Mouse (Mus musculus): ENCODE measurements around the gene Ncstn. TPM values are rescaled to one million over a fixed set of nuclear protein-coding genes. Genes with fewer than 3 reads are reported as not detected.

Ncstn gene
- polyA plus RNA-seq, 1 experiment from 2014 or later = 85.6 TPM

GRCm38 (mm10) chr1:172070227-172070626, 12.4 kb downstream of the Ncstn start:
- no peak for DNase-seq (ENCODE audit: low spot score)
- H3K27ac ChIP-seq (replicated peaks; ENCODE audit: low read depth, low read length) = no peak overlapping the region
- no peak for ATAC-seq (replicated peaks; ENCODE audit: insufficient number of reproducible peaks, low FRiP score, low TSS enrichment, low read depth)
- H3K9ac ChIP-seq (replicated peaks; ENCODE audit: low read length) = no peak overlapping the region
- 66% methylated on average over 6 of the region's 6 CpGs for WGBS
- H3K4me3 ChIP-seq (ENCODE audit: low read depth, low read length) = no peak overlapping the region
- no peaks in the 10 kb centered on the region for H3K4me1 ChIP-seq (ENCODE audit: control insufficient read depth, insufficient read depth, low read length)
- H3K27me3 ChIP-seq (ENCODE audit: control insufficient read depth, insufficient read depth, low read length) = no peaks in the 10 kb centered on the region
- no peaks in the 10 kb centered on the region for H3K9me3 ChIP-seq (replicated peaks; ENCODE audit: control insufficient read depth, low read length)
- H3K4me2 ChIP-seq (ENCODE audit: low read depth, low read length) = no peak overlapping the region
- H3K36me3 ChIP-seq (replicated peaks; ENCODE audit: control insufficient read depth, insufficient read depth, low read depth, low read length) = peaks cover 27% of the 10 kb centered on the region

GRCm38 (mm10) chr1:172064613-172065141, 17.9 kb downstream of the Ncstn start:
- Histone ChIP-seq H3K4me3 (ENCODE audit: low read depth, low read length) (no peak overlapping the region), H3K9me3 (replicated peaks; ENCODE audit: control insufficient read depth, low read length) (no peaks in the 10 kb centered on the region), H3K27me3 (ENCODE audit: control insufficient read depth, insufficient read depth, low read length) (no peaks in the 10 kb centered on the region), H3K27ac (replicated peaks; ENCODE audit: low read depth, low read length) (no peak overlapping the region), H3K4me1 (ENCODE audit: control insufficient read depth, insufficient read depth, low read length) (no peaks in the 10 kb centered on the region), H3K4me2 (ENCODE audit: low read depth, low read length) (no peak overlapping the region), H3K36me3 (replicated peaks; ENCODE audit: control insufficient read depth, insufficient read depth, low read depth, low read length) (peaks cover 14% of the 10 kb centered on the region), H3K9ac (replicated peaks; ENCODE audit: low read length) (no peak overlapping the region)
- DNase-seq (ENCODE audit: low spot score) = no peak
- WGBS = 75% methylated on average over 13 of the region's 13 CpGs
- no peak; the same call in 1 of the 2 replicates for ATAC-seq (replicated peaks; ENCODE audit: insufficient number of reproducible peaks, low FRiP score, low TSS enrichment, low read depth)

- peaks cover 12% of the 10 kb centered on the region for H3K36me3 ChIP-seq (replicated peaks; ENCODE audit: control insufficient read depth, insufficient read depth, low read depth, low read length)
- H3K27me3 ChIP-seq (ENCODE audit: control insufficient read depth, insufficient read depth, low read length) = no peaks in the 10 kb centered on the region
- H3K4me2 ChIP-seq (ENCODE audit: low read depth, low read length) = no peak overlapping the region
- DNase-seq (ENCODE audit: low spot score) = no peak
- WGBS = 63% methylated on average over 4 of the region's 4 CpGs
- no peaks in the 10 kb centered on the region for H3K4me1 ChIP-seq (ENCODE audit: control insufficient read depth, insufficient read depth, low read length)
- no peak overlapping the region for H3K9ac ChIP-seq (replicated peaks; ENCODE audit: low read length)
- H3K4me3 ChIP-seq (ENCODE audit: low read depth, low read length) = no peak overlapping the region
- H3K9me3 ChIP-seq (replicated peaks; ENCODE audit: control insufficient read depth, low read length) = no peaks in the 10 kb centered on the region
- no peak for ATAC-seq (replicated peaks; ENCODE audit: insufficient number of reproducible peaks, low FRiP score, low TSS enrichment, low read depth)
- H3K27ac ChIP-seq (replicated peaks; ENCODE audit: low read depth, low read length) = no peak overlapping the region
Measured at GRCm38 (mm10) chr1:172063291-172064023, 19.1 kb downstream of the Ncstn start.

- Histone ChIP-seq H3K27me3 (ENCODE audit: control insufficient read depth, insufficient read depth, low read length) (no peaks in the 10 kb centered on the region), H3K4me1 (ENCODE audit: control insufficient read depth, insufficient read depth, low read length) (no peaks in the 10 kb centered on the region), H3K9me3 (replicated peaks; ENCODE audit: control insufficient read depth, low read length) (no peaks in the 10 kb centered on the region), H3K9ac (replicated peaks; ENCODE audit: low read length) (no peak overlapping the region), H3K36me3 (replicated peaks; ENCODE audit: control insufficient read depth, insufficient read depth, low read depth, low read length) (peaks cover 6% of the 10 kb centered on the region), H3K4me2 (ENCODE audit: low read depth, low read length) (no peak overlapping the region), H3K4me3 (ENCODE audit: low read depth, low read length) (no peak overlapping the region), H3K27ac (replicated peaks; ENCODE audit: low read depth, low read length) (no peak overlapping the region)
- 80% methylated on average over 2 of the region's 2 CpGs for WGBS
- ATAC-seq (replicated peaks; ENCODE audit: insufficient number of reproducible peaks, low FRiP score, low TSS enrichment, low read depth) (no peak), DNase-seq (ENCODE audit: low spot score) (no peak)
Measured at GRCm38 (mm10) chr1:172062101-172062500, 20.5 kb downstream of the Ncstn start.

- H3K36me3 ChIP-seq (replicated peaks; ENCODE audit: control insufficient read depth, insufficient read depth, low read depth, low read length) = peaks cover 2% of the 10 kb centered on the region; the same call in 1 of the 2 replicates
- H3K4me1 ChIP-seq (ENCODE audit: control insufficient read depth, insufficient read depth, low read length) = no peaks in the 10 kb centered on the region
- peak overlapping the region; percentile 20; the same call in 1 of the 2 replicates for H3K27ac ChIP-seq (replicated peaks; ENCODE audit: low read depth, low read length)
- no peaks in the 10 kb centered on the region for H3K9me3 ChIP-seq (replicated peaks; ENCODE audit: control insufficient read depth, low read length)
- H3K27me3 ChIP-seq (ENCODE audit: control insufficient read depth, insufficient read depth, low read length) = peaks cover 4% of the 10 kb centered on the region
- H3K4me3 ChIP-seq (ENCODE audit: low read depth, low read length) = no peak overlapping the region
- ATAC-seq (replicated peaks; ENCODE audit: insufficient number of reproducible peaks, low FRiP score, low TSS enrichment, low read depth) (0 out of 2 replicates have a peak, but pooled peaks have one; percentile 17), DNase-seq (ENCODE audit: low spot score) (no peak)
- H3K9ac ChIP-seq (replicated peaks; ENCODE audit: low read length) = no peak overlapping the region
- H3K4me2 ChIP-seq (ENCODE audit: low read depth, low read length) = no peak overlapping the region
- WGBS = 25% methylated on average over 8 of the region's 8 CpGs
Measured at GRCm38 (mm10) chr1:172061217-172061616, 21.4 kb downstream of the Ncstn start.

DNA sequence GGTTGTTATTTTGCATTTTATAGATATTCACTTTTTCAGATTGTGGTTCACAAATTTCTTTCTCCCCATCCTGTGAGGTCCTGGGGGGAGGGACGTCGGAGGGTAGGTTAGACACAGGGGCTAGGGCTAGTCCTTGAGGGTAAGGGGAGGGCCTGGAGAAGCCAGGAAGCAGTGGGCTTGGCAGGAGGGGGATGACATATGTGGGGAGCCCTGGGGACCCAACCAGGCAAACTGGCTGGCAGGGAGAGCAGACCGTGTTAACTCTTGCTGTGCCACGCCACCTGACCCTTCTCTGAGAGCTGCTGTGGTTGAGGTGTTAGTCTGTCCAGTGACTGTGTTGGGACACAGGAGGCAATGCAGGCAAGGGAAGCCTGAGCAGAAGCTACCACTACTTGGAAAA, 21.9 kb downstream of the Ncstn start:
- H3K27me3 ChIP-seq (ENCODE audit: control insufficient read depth, insufficient read depth, low read length) = peaks cover 7% of the 10 kb centered on the region
- no peaks in the 10 kb centered on the region for H3K4me1 ChIP-seq (ENCODE audit: control insufficient read depth, insufficient read depth, low read length)
- DNase-seq (ENCODE audit: low spot score) (no peak), ATAC-seq (replicated peaks; ENCODE audit: insufficient number of reproducible peaks, low FRiP score, low TSS enrichment, low read depth) (peak; percentile 54)
- H3K27ac ChIP-seq (replicated peaks; ENCODE audit: low read depth, low read length) = peak overlapping the region; percentile 20; the same call in 1 of the 2 replicates
- H3K36me3 ChIP-seq (replicated peaks; ENCODE audit: control insufficient read depth, insufficient read depth, low read depth, low read length) = no peaks in the 10 kb centered on the region
- 40% methylated on average over 4 of the region's 4 CpGs for WGBS
- H3K9ac ChIP-seq (replicated peaks; ENCODE audit: low read length) = no peak overlapping the region
- H3K4me2 ChIP-seq (ENCODE audit: low read depth, low read length) = no peak overlapping the region
- H3K9me3 ChIP-seq (replicated peaks; ENCODE audit: control insufficient read depth, low read length) = no peaks in the 10 kb centered on the region
- no peak overlapping the region for H3K4me3 ChIP-seq (ENCODE audit: low read depth, low read length)

DNA sequence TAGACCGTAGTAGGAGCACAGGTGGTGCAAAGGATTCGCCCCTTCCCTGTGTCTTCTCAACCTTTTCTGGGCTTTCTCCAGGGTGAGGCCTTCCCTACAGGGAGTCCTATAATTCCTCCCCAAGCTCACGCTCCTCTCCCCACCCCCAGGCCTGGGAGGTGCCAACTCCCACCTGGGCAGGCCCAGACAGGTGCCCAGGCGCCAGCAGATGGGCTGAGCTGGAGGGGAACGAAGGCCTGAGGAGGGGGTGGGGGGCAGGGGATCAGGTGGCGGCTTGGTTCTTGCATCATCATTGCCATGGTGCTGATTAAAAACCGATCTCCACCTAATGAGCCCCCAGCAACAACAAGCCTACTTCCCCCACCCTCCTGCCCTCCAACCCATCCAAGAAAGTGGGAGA, 23.7 kb downstream of the Ncstn start:
- H3K27me3 ChIP-seq (ENCODE audit: control insufficient read depth, insufficient read depth, low read length) = peaks cover 13% of the 10 kb centered on the region
- no peaks in the 10 kb centered on the region for H3K4me1 ChIP-seq (ENCODE audit: control insufficient read depth, insufficient read depth, low read length)
- 54% methylated on average over 7 of the region's 7 CpGs for WGBS
- H3K4me2 ChIP-seq (ENCODE audit: low read depth, low read length) = no peak overlapping the region
- no peaks in the 10 kb centered on the region for H3K36me3 ChIP-seq (replicated peaks; ENCODE audit: control insufficient read depth, insufficient read depth, low read depth, low read length)
- no peak for ATAC-seq (replicated peaks; ENCODE audit: insufficient number of reproducible peaks, low FRiP score, low TSS enrichment, low read depth)
- no peak for DNase-seq (ENCODE audit: low spot score)
- H3K9ac ChIP-seq (replicated peaks; ENCODE audit: low read length) = no peak overlapping the region
- no peak overlapping the region for H3K4me3 ChIP-seq (ENCODE audit: low read depth, low read length)
- no peaks in the 10 kb centered on the region for H3K9me3 ChIP-seq (replicated peaks; ENCODE audit: control insufficient read depth, low read length)
- peak overlapping the region; percentile 41; the same call in 1 of the 2 replicates for H3K27ac ChIP-seq (replicated peaks; ENCODE audit: low read depth, low read length)

GRCm38 (mm10) chr1:172058321-172058720, 24.3 kb downstream of the Ncstn start:
- H3K9me3 ChIP-seq (replicated peaks; ENCODE audit: control insufficient read depth, low read length) = no peaks in the 10 kb centered on the region
- H3K27ac ChIP-seq (replicated peaks; ENCODE audit: low read depth, low read length) = 0 out of 2 replicates have a peak overlapping the region, but pooled peaks have one; percentile 8
- ATAC-seq (replicated peaks; ENCODE audit: insufficient number of reproducible peaks, low FRiP score, low TSS enrichment, low read depth) (no peak), DNase-seq (ENCODE audit: low spot score) (no peak)
- H3K4me3 ChIP-seq (ENCODE audit: low read depth, low read length) = no peak overlapping the region
- peak overlapping the region; percentile 32; the same call in 1 of the 2 replicates for H3K9ac ChIP-seq (replicated peaks; ENCODE audit: low read length)
- whole genome bisulfite sequencing = 64% methylated on average over 6 of the region's 6 CpGs
- H3K27me3 ChIP-seq (ENCODE audit: control insufficient read depth, insufficient read depth, low read length) = peaks cover 19% of the 10 kb centered on the region
- H3K4me2 ChIP-seq (ENCODE audit: low read depth, low read length) = no peak overlapping the region
- peaks cover 3% of the 10 kb centered on the region; the same call in 1 of the 2 replicates for H3K4me1 ChIP-seq (ENCODE audit: control insufficient read depth, insufficient read depth, low read length)
- H3K36me3 ChIP-seq (replicated peaks; ENCODE audit: control insufficient read depth, insufficient read depth, low read depth, low read length) = no peaks in the 10 kb centered on the region
